Mouse (Mus musculus) E14TG2a.4 (cell line): ENCODE results near the gene Sec24d.

ENCODE experiments used
- CTCF ChIP-seq: conservative IDR thresholded peaks from 2 replicates; pipeline ENCODE4 v1.5.1; 2014; ENCODE audit warnings: low read length
- NANOG ChIP-seq: IDR thresholded peaks from 2 replicates; pipeline ENCODE4 v1.6.1; 2014; ENCODE audit warnings: borderline replicate concordance, low read length, mixed read lengths

GRCm38 (mm10) chr3:123385118-123385485 is 117.8 kb downstream of the Sec24d start:
- TF ChIP-seq CTCF (no peak), NANOG (no peak)
